Mouse (Mus musculus) heart, embryonic 16.5 days (tissue): ENCODE measurements around the gene Ttll8. TPM values are rescaled to one million over a fixed set of nuclear protein-coding genes. Genes with fewer than 3 reads are reported as not detected.

ENCODE experiments used
- ATAC-seq: fragments of 200-750 bp; cut with Nextera tagmentation; replicated peaks from 2 replicates; pipeline ENCODE4 v1.8.0; 2017; ENCODE audit warnings: moderate number of reproducible peaks; ENCODE audit not compliant: insufficient read depth, low FRiP score; ENCODE audit errors: extremely low read depth
- H3K27ac ChIP-seq: fragments of 300-500 bp; sonication (generic); 2 replicates; pipeline ENCODE4 v1.5.1; 2014; ENCODE audit warnings: mild to moderate bottlenecking, low read length, control low read depth, moderate library complexity
- H3K27me3 ChIP-seq: fragments of 300-500 bp; sonication (generic); 2 replicates; pipeline ENCODE4 v1.6.1; 2014; ENCODE audit warnings: low read length, mixed read lengths; ENCODE audit not compliant: control insufficient read depth, insufficient read depth
- H3K36me3 ChIP-seq: fragments of 300-500 bp; sonication (generic); 2 replicates; pipeline ENCODE4 v1.6.1; 2014; ENCODE audit not compliant: control insufficient read depth, insufficient read depth
- H3K4me1 ChIP-seq: fragments of 300-500 bp; sonication (generic); 2 replicates; pipeline ENCODE4 v1.6.1; 2014; ENCODE audit warnings: low read length, mixed read lengths; ENCODE audit not compliant: control insufficient read depth, insufficient read depth
- H3K4me2 ChIP-seq: fragments of 300-500 bp; sonication (generic); 2 replicates; pipeline ENCODE4 v1.6.1; 2014; ENCODE audit warnings: low read depth, mild to moderate bottlenecking, control low read depth, low read length
- H3K4me3 ChIP-seq: fragments of 300-500 bp; sonication (generic); 2 replicates; pipeline ENCODE4 v1.5.1; 2014; ENCODE audit warnings: mild to moderate bottlenecking, control low read depth, low read length
- H3K9ac ChIP-seq: fragments of 300-500 bp; sonication (generic); 2 replicates; pipeline ENCODE4 v1.6.1; 2014; ENCODE audit warnings: low read length, control low read depth
- H3K9me3 ChIP-seq: fragments of 300-500 bp; sonication (generic); replicated peaks from 2 replicates; pipeline ENCODE4 v1.6.1; 2016; ENCODE audit warnings: low read length; ENCODE audit not compliant: control insufficient read depth
- WGBS: fragments of 180-500 bp; shearing (Covaris S2); extraction: QIAGEN DNeasy Blood & Tissue Kit; methylation state at CpG from one replicate; pipeline ENCODE4 v1.1.7; 2014; 5-methylcytosine and 5-hydroxymethylcytosine counted together
- polyA plus RNA-seq: library from polyadenylated mRNA; unstranded; fragments of >200 nt; fragmentation: Nextera tagmentation; extraction: Ambion mirVana; gene quantifications from 2 replicates; pipeline ENCODE4 v1.2.1, GENCODE M21; 2015

Gene Ttll8
- polyA plus RNA-seq, 1 experiment from 2014 or later: not detected

- no peak overlapping the region for H3K27ac ChIP-seq
- H3K36me3 ChIP-seq: no peaks in the 10 kb centered on the region
- H3K27me3 ChIP-seq: no peaks in the 10 kb centered on the region
- H3K4me2 ChIP-seq: no peak overlapping the region
- WGBS: 84% methylated on average over 7 of the region's 7 CpGs
- H3K4me1 ChIP-seq: no peaks in the 10 kb centered on the region
- H3K4me3 ChIP-seq: no peak overlapping the region
- no peak overlapping the region for H3K9ac ChIP-seq
- no peak for ATAC-seq
- H3K9me3 ChIP-seq: no peaks in the 10 kb centered on the region
Observed at GRCm38 (mm10) chr15:88915046-88915445, 39.2 kb downstream of the Ttll8 start.

- Histone ChIP-seq H3K9me3 (no peaks in the 10 kb centered on the region), H3K4me2 (no peak overlapping the region), H3K27ac (no peak overlapping the region), H3K4me1 (no peaks in the 10 kb centered on the region), H3K4me3 (no peak overlapping the region), H3K36me3 (no peaks in the 10 kb centered on the region), H3K9ac (no peak overlapping the region), H3K27me3 (no peaks in the 10 kb centered on the region)
- no peak for ATAC-seq
- 65% methylated on average over 4 of the region's 4 CpGs for WGBS
Observed at GRCm38 (mm10) chr15:88906347-88906746, 47.9 kb downstream of the Ttll8 start.

DNA sequence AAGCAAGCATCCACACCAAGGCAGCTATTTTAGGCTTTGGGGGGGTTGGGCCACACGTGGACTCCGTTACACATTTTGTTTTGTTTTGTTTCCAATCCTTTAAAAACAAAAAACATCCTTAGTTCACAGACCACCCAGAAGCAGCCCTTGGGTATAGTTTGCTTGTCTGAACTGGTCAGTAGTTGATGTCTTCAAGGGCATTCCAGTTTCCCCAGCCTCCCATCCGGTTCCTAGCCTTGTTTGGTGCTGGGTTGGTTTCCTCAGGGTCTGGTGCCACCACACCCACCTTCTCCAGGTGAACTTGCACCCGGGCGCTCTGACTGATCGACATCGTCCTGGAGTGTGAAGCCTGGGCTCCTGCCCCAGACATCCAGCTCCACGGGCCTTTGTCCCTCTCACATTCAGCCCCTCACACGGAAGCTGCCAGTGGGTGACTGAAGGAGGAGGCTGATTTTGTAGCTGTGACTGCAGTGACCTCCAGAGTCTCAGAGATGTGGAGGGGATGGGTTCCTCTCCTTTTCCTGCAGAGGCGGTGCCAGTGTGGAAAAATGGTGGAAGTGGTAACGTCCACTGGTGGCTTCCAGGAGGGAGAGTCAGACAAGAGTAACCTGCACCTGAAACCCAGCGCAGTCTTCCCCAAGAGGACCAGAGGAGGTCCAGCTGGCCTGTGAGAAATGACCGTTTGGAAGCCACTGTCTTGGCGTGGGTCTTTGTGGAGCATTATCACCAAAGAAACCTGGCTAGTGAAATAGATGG, 50.0 kb downstream of the Ttll8 start:
- H3K9ac ChIP-seq: no peak overlapping the region
- H3K27me3 ChIP-seq: no peaks in the 10 kb centered on the region
- ATAC-seq: no peak
- no peak overlapping the region for H3K27ac ChIP-seq
- WGBS: 77% methylated on average over 14 of the region's 14 CpGs
- H3K4me3 ChIP-seq: no peak overlapping the region
- no peak overlapping the region for H3K4me2 ChIP-seq
- H3K9me3 ChIP-seq: no peaks in the 10 kb centered on the region
- H3K4me1 ChIP-seq: no peaks in the 10 kb centered on the region
- H3K36me3 ChIP-seq: no peaks in the 10 kb centered on the region

- Histone ChIP-seq H3K4me3 (no peak overlapping the region), H3K36me3 (no peaks in the 10 kb centered on the region), H3K9me3 (no peaks in the 10 kb centered on the region), H3K4me2 (no peak overlapping the region), H3K4me1 (no peaks in the 10 kb centered on the region), H3K27ac (no peak overlapping the region), H3K9ac (no peak overlapping the region), H3K27me3 (no peaks in the 10 kb centered on the region)
- 78% methylated on average over 1 of the region's 1 CpGs for WGBS
- no peak for ATAC-seq
Observed at GRCm38 (mm10) chr15:88903086-88903485, 51.1 kb downstream of the Ttll8 start.

GRCm38 (mm10) chr15:88902200-88902875, 51.9 kb downstream of the Ttll8 start:
- H3K9me3 ChIP-seq: no peaks in the 10 kb centered on the region
- H3K4me1 ChIP-seq: no peaks in the 10 kb centered on the region
- H3K36me3 ChIP-seq: no peaks in the 10 kb centered on the region
- no peak overlapping the region for H3K27ac ChIP-seq
- no peak overlapping the region for H3K4me3 ChIP-seq
- no peak overlapping the region for H3K4me2 ChIP-seq
- WGBS: 77% methylated on average over 15 of the region's 15 CpGs
- ATAC-seq: no peak
- no peak overlapping the region for H3K9ac ChIP-seq
- no peaks in the 10 kb centered on the region for H3K27me3 ChIP-seq

DNA sequence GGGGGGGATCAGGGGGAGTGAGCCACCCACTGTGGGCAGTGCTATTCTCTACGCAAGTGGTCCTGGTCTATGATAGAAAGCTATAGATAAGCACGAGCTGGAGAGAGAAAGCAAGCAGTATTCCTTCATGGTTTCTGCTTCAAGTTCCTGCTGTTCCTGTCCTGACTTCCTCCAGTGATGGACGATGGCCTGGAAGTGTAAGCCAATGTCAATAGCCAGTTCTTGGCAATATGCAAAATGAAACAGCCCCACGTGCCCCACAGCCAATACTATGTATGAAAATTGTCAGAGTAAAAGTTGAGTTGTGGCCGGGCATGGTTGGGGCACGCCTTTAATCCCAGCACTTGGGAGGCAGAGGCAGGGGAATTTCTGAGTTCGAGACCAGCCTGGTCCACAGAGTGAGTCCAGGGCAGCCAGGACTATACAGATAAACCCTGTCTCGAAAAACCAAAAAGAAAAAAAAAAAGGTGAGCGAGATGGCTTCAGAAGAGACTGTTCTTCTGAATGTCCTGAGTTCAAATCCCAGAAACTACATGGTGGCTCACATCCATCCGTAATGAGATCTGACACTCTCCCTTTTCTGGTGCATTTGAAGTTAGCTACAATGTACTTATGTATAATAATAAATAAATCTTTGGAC, 57.8 kb downstream of the Ttll8 start:
- H3K36me3 ChIP-seq: no peaks in the 10 kb centered on the region
- H3K4me3 ChIP-seq: no peak overlapping the region
- H3K4me2 ChIP-seq: no peak overlapping the region
- WGBS: 76% methylated on average over 10 of the region's 10 CpGs
- no peaks in the 10 kb centered on the region for H3K9me3 ChIP-seq
- no peak overlapping the region for H3K27ac ChIP-seq
- no peaks in the 10 kb centered on the region for H3K4me1 ChIP-seq
- ATAC-seq: no peak
- 0 out of 2 replicates have a peak, but pooled peaks cover 2% of the 10 kb centered on the region for H3K27me3 ChIP-seq
- H3K9ac ChIP-seq: no peak overlapping the region

DNA sequence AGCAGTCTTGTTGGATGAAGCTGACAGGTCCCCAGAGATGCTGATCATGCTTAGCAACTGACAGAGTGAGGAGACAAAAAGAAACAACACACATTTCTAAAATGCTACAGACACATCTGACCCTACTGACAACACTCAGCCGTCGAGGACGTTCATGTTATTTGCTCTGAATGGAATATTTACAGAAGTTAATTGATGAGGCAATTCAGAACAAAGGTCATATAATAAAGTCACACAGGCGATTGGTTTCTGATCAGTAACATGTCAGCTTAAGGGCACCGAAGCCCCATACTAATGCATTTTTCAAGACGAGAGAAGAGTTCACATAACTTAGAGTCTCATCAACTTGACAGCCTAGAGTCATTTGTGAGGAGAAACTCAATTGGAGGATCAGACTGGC, 58.3 kb downstream of the Ttll8 start:
- H3K27ac ChIP-seq: no peak overlapping the region
- no peaks in the 10 kb centered on the region for H3K36me3 ChIP-seq
- H3K9me3 ChIP-seq: no peaks in the 10 kb centered on the region
- no peak overlapping the region for H3K4me2 ChIP-seq
- no peak overlapping the region for H3K4me3 ChIP-seq
- no peak for ATAC-seq
- H3K9ac ChIP-seq: no peak overlapping the region
- WGBS: 81% methylated on average over 6 of the region's 6 CpGs
- H3K27me3 ChIP-seq: 0 out of 2 replicates have a peak, but pooled peaks cover 2% of the 10 kb centered on the region
- 0 out of 2 replicates have a peak, but pooled peaks cover 2% of the 10 kb centered on the region for H3K4me1 ChIP-seq

GRCm38 (mm10) chr15:88895119-88895518, 59.1 kb downstream of the Ttll8 start:
- Histone ChIP-seq H3K27me3 (0 out of 2 replicates have a peak, but pooled peaks cover 2% of the 10 kb centered on the region), H3K4me1 (0 out of 2 replicates have a peak, but pooled peaks cover 2% of the 10 kb centered on the region), H3K9me3 (no peaks in the 10 kb centered on the region), H3K27ac (no peak overlapping the region), H3K9ac (no peak overlapping the region), H3K4me2 (no peak overlapping the region), H3K4me3 (no peak overlapping the region), H3K36me3 (no peaks in the 10 kb centered on the region)
- ATAC-seq: no peak
- WGBS: 62% methylated on average over 7 of the region's 7 CpGs

DNA sequence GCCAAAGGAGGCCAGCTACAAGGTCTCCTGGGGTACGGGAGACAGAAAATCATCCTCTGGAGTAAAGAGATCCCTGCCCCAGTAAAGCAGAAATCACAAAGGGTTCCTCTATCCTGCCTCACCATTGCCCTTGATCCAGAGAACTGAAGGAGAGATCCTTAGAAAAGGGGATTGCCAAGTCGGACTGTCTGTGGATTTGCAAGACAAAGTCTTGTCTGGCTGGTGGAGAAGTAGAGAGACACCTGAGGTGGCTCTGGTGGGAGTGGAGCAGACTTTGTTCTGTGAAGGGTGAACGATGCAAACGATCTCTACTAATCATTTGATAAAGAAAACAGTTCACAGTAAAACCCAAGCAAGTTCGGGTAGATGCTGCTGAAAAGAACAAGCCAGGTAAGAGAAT, 61.3 kb downstream of the Ttll8 start:
- Histone ChIP-seq H3K27ac (no peak overlapping the region), H3K36me3 (no peaks in the 10 kb centered on the region), H3K9me3 (no peaks in the 10 kb centered on the region), H3K9ac (no peak overlapping the region), H3K27me3 (peaks cover 2% of the 10 kb centered on the region; the same call in 1 of the 2 replicates), H3K4me2 (no peak overlapping the region), H3K4me1 (0 out of 2 replicates have a peak, but pooled peaks cover 2% of the 10 kb centered on the region), H3K4me3 (no peak overlapping the region)
- no peak for ATAC-seq
- 81% methylated on average over 5 of the region's 5 CpGs for WGBS
